10 mouse cellular contexts compared by ENCODE assay signal in genomic region chr17:7740988-7741387, GRCm38 (mm10).
DNase-seq lines count a peak whose midpoint lies in the region; ATAC-seq and TF ChIP-seq lines count a peak whose summit lies in the region.
"Had no signal": no experiment of that assay in that cellular context is flagged by ENCODE, and none has a peak within 500 bp of the region (broad histone marks: within the 10 kb centered on the region; RNA-seq: fewer than 3 reads in every experiment).

No protein-coding gene starts in this region.

- no peak overlapping the region for H3K4me3 ChIP-seq in thymus, adult 2 months (ENCODE audit: control insufficient read depth, insufficient read depth, low read length)
- no peak overlapping the region for H3K4me3 ChIP-seq in forebrain, embryonic 13.5 days
- H3K4me3 ChIP-seq: lung, embryonic 15.5 days had no signal

- H3K9me3 ChIP-seq in forebrain, embryonic 13.5 days (replicated peaks) = no peaks in the 10 kb centered on the region
- H3K9me3 ChIP-seq: lung, embryonic 15.5 days had no signal

- peak; percentile 64 for DNase-seq in gastrocnemius, postnatal 10 days
- no peak for DNase-seq in gastrocnemius, adult 8-10 months (ENCODE audit: low spot score in 2 of 2)
- peak; percentile 16 for DNase-seq in thymus, adult 2 months
- no peak for DNase-seq in thymus, adult 18-20 months
- peak; percentile 88 for DNase-seq in kidney, postnatal 10 days
- DNase-seq in testis, postnatal 14 days (ENCODE audit: low spot score) = peak; percentile 22
- DNase-seq in layer of hippocampus, adult 11-12 months (ENCODE audit: low spot score) = no peak

- H3K27me3 ChIP-seq in thymus, adult 2 months (ENCODE audit: control insufficient read depth, insufficient read depth, low read length) = no peaks in the 10 kb centered on the region
- no peaks in the 10 kb centered on the region for H3K27me3 ChIP-seq in forebrain, embryonic 13.5 days
- H3K27me3 ChIP-seq: lung, embryonic 15.5 days had no signal

- no peaks in the 10 kb centered on the region for H3K4me1 ChIP-seq in thymus, adult 2 months (replicated peaks; ENCODE audit: control insufficient read depth, insufficient read depth, low read length)
- no peaks in the 10 kb centered on the region for H3K4me1 ChIP-seq in forebrain, embryonic 13.5 days
- H3K4me1 ChIP-seq: lung, embryonic 15.5 days had no signal

- no peak for TF ChIP-seq POLR2A in thymus, adult 2 months (IDR thresholded peaks at IDR 0.05; ENCODE audit: control insufficient read depth, extremely low read depth, insufficient read depth, low read length, poor library complexity)

- WGBS in thymus, adult 2 months = 22% methylated on average over 2 of the region's 2 CpGs
- WGBS in forebrain, embryonic 13.5 days = 33% methylated on average over 2 of the region's 2 CpGs

- no peak overlapping the region for H3K9ac ChIP-seq in forebrain, embryonic 13.5 days
- H3K9ac ChIP-seq: lung, embryonic 15.5 days had no signal

- H3K36me3 ChIP-seq in thymus, adult 2 months (ENCODE audit: control insufficient read depth, insufficient read depth, low read length) = no peaks in the 10 kb centered on the region
- no peaks in the 10 kb centered on the region for H3K36me3 ChIP-seq in forebrain, embryonic 13.5 days (ENCODE audit: poor library complexity, severe bottlenecking)
- H3K36me3 ChIP-seq: G1E; lung, embryonic 15.5 days had no signal

- H3K27ac ChIP-seq in thymus, adult 2 months (ENCODE audit: control insufficient read depth, insufficient read depth, low read length) = no peak overlapping the region
- H3K27ac ChIP-seq in forebrain, embryonic 13.5 days = no peak overlapping the region
- H3K27ac ChIP-seq: lung, embryonic 15.5 days had no signal

- ATAC-seq in forebrain, embryonic 13.5 days = no peak

- no peak for TF ChIP-seq CTCF in thymus, adult 2 months (IDR thresholded peaks at IDR 0.05; ENCODE audit: borderline replicate concordance, control insufficient read depth, extremely low read depth, insufficient read depth, low read length, poor library complexity)

- H3K4me2 ChIP-seq in forebrain, embryonic 13.5 days = no peak overlapping the region
- H3K4me2 ChIP-seq: lung, embryonic 15.5 days had no signal

Comparison
In these comparisons a context has a peak if more than half of its experiments do, and no peak if none do; other contexts are left out.
1. DNase-seq: peak in gastrocnemius, postnatal 10 days (single experiment), thymus, adult 2 months (single experiment), kidney, postnatal 10 days (single experiment) and testis, postnatal 14 days (single experiment); none in gastrocnemius, adult 8-10 months (0 of 2), thymus, adult 18-20 months (0 of 2) and layer of hippocampus, adult 11-12 months (single experiment).